Mouse (Mus musculus): ENCODE data around the gene Nckap5.

- TF ChIP-seq GATA1 (IDR thresholded peaks at IDR 0.05; ENCODE audit: borderline replicate concordance, low read length) (no peak), FLI1 (IDR thresholded peaks at IDR 0.05; ENCODE audit: low read length) (no peak)
These were observed 137.0 kb downstream of the Nckap5 start for GRCm38 (mm10) chr1:126693585-126693984.

All from megakaryocyte, embryonic 14.5 days (primary cell).